Mouse (Mus musculus): ENCODE results near the gene Heg1. TPM values are rescaled to one million over a fixed set of nuclear protein-coding genes. Genes with fewer than 3 reads are reported as not detected.

Gene Heg1
- 13.8 and 16.1 TPM in 2 replicates for polyA plus RNA-seq (2015; fragmentation: Nextera tagmentation; extraction: Ambion mirVana)

DNA sequence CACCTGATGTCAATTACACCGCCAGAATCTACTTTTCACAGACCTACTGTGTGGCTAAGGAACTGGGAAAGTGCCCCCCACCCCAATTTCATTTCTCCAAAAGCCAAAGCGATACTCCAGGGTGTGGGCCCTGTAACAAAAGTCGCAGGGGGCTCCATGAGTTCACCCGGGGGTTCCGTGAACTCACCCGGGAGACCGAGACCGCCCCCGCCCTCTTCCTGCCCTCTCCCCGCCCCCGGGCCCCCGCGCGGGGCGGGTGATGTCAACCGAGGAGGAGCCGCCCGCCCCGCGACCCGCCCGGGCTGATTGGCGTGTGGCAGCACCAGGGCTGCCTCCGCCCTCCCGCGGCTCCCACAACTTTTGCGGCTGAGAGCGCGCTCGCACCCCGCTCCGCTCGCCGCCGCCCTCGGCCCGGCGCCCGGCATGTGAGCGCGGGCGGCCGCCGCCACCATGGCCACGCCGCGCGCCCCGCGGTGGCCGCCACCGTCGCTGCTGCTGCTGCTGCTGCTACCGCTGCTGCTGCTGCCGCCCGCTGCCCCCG is at the start of gene Heg1:
TSS of gene Heg1 (plus strand) at position 209 of the 541 bp plus-strand sequence.
- Histone ChIP-seq H3K9me3 (replicated peaks; ENCODE audit: control insufficient read depth, low read length) (no peaks in the 10 kb centered on the region), H3K27me3 (ENCODE audit: control insufficient read depth, insufficient read depth, low read length) (no peaks in the 10 kb centered on the region), H3K9ac (ENCODE audit: low read length) (peak within 1 kb of the TSS; percentile 84), H3K36me3 (ENCODE audit: control insufficient read depth, insufficient read depth, low read length) (no peaks in the 10 kb centered on the region), H3K4me3 (replicated peaks; ENCODE audit: low read length) (peak within 1 kb of the TSS; percentile 68), H3K27ac (ENCODE audit: low read length) (peak within 1 kb of the TSS; percentile 76), H3K4me1 (ENCODE audit: control insufficient read depth, insufficient read depth, low read length) (peaks cover 32% of the 10 kb centered on the region), H3K4me2 (ENCODE audit: low read depth, low read length) (peak within 1 kb of the TSS; percentile 90)
- under 1% methylated on average over 49 of the region's 57 CpGs for WGBS
- ATAC-seq (ENCODE audit: insufficient read depth, low FRiP score) = peak; percentile 83

DNA sequence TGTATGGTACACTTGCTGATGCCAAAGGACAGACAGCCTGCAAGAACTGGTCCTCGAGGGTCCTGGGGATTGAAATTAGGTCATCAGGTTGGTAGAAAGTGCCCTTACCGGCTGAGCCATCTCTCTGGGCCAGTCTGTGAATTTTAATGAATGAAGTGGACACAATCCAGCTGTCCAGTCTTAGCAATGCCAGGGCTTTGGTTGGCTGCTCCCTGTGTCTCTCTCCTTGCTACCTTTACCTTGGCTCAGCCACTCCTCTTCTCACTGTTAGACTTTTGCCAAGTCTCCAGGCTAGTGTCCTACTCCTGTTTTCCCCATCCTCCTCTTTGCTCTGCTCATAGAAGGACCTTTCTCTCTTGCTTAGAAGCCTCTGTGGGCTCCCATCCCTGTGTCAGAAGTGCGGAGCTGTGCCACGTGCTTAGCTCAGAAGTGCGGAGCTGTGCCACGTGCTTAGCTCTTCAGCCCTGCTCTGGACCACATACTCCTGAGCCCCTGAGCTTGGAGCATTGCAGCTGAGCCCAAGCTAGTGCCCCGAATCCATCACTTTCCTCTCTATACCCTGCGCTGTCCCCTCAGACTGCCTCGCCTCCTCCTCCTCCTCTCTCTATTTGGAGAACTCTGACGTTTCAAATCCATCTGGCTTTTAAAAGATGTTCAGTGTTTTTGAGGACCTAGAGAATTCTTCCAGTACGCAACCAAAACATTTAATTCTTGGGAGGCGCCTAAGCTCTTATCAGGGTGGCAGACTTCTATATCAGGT is 48.2 kb upstream of the Heg1 start:
- Histone ChIP-seq H3K4me3 (replicated peaks; ENCODE audit: low read length) (no peak overlapping the region), H3K9ac (ENCODE audit: low read length) (no peak overlapping the region), H3K9me3 (replicated peaks; ENCODE audit: control insufficient read depth, low read length) (no peaks in the 10 kb centered on the region), H3K27me3 (ENCODE audit: control insufficient read depth, insufficient read depth, low read length) (no peaks in the 10 kb centered on the region), H3K27ac (ENCODE audit: low read length) (no peak overlapping the region), H3K4me1 (ENCODE audit: control insufficient read depth, insufficient read depth, low read length) (no peaks in the 10 kb centered on the region), H3K4me2 (ENCODE audit: low read depth, low read length) (no peak overlapping the region), H3K36me3 (ENCODE audit: control insufficient read depth, insufficient read depth, low read length) (no peaks in the 10 kb centered on the region)
- ATAC-seq (ENCODE audit: insufficient read depth, low FRiP score) = no peak
- WGBS = 65% methylated on average over 12 of the region's 12 CpGs

DNA sequence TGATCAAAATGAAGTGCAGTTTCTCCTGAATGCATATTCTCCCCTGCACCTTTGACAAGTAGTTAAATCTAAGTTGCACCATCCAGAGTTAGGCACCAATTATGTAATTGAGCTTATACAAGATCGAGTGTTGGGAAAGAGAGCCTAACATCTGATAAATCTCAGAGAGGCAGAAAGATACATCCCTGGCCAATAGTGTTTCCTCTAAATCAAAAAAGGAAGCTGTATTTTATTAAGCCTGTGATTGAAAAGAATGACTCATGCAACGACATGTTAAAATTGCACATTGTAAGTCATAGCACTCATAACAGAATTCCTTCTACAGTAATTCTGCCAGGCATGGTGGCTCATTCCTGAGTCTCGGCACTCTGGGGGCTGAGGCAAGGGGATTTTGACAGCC is 42.4 kb upstream of the Heg1 start:
- Histone ChIP-seq H3K4me2 (ENCODE audit: low read depth, low read length) (no peak overlapping the region), H3K4me1 (ENCODE audit: control insufficient read depth, insufficient read depth, low read length) (peaks cover 5% of the 10 kb centered on the region; the same call in 1 of the 2 replicates), H3K9ac (ENCODE audit: low read length) (no peak overlapping the region), H3K27me3 (ENCODE audit: control insufficient read depth, insufficient read depth, low read length) (no peaks in the 10 kb centered on the region), H3K36me3 (ENCODE audit: control insufficient read depth, insufficient read depth, low read length) (no peaks in the 10 kb centered on the region), H3K9me3 (replicated peaks; ENCODE audit: control insufficient read depth, low read length) (no peaks in the 10 kb centered on the region), H3K4me3 (replicated peaks; ENCODE audit: low read length) (no peak overlapping the region), H3K27ac (ENCODE audit: low read length) (peak overlapping the region; percentile 46; the same call in 1 of the 2 replicates)
- no peak for ATAC-seq (ENCODE audit: insufficient read depth, low FRiP score)
- WGBS = 36% methylated on average over 3 of the region's 3 CpGs

DNA sequence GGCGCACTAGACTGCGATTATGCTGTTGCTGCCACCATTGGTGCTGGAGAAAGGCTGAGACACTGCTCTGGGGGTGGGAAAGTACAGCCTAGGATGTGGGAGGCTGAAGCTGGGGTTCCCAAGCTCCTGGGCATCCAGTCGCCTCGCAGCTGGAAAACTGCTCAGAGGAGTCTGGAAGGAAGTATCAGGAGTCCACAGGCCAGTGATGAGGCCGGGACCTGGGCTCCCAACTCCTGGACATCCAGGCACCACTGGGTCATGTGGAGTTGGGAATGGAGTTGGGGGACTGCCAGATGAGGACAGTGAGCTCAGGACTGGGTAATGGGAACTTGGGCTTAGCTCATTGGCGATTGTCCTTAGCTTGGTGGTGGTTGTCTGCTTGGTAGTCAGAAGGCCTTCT is 31.1 kb upstream of the Heg1 start:
- Histone ChIP-seq H3K9ac (ENCODE audit: low read length) (no peak overlapping the region), H3K36me3 (ENCODE audit: control insufficient read depth, insufficient read depth, low read length) (no peaks in the 10 kb centered on the region), H3K27ac (ENCODE audit: low read length) (no peak overlapping the region), H3K4me3 (replicated peaks; ENCODE audit: low read length) (no peak overlapping the region), H3K27me3 (ENCODE audit: control insufficient read depth, insufficient read depth, low read length) (no peaks in the 10 kb centered on the region), H3K4me2 (ENCODE audit: low read depth, low read length) (no peak overlapping the region), H3K9me3 (replicated peaks; ENCODE audit: control insufficient read depth, low read length) (peaks cover 4% of the 10 kb centered on the region; the same call in 1 of the 2 replicates), H3K4me1 (ENCODE audit: control insufficient read depth, insufficient read depth, low read length) (no peaks in the 10 kb centered on the region)
- WGBS = 93% methylated on average over 6 of the region's 6 CpGs
- ATAC-seq (ENCODE audit: insufficient read depth, low FRiP score) = no peak

DNA sequence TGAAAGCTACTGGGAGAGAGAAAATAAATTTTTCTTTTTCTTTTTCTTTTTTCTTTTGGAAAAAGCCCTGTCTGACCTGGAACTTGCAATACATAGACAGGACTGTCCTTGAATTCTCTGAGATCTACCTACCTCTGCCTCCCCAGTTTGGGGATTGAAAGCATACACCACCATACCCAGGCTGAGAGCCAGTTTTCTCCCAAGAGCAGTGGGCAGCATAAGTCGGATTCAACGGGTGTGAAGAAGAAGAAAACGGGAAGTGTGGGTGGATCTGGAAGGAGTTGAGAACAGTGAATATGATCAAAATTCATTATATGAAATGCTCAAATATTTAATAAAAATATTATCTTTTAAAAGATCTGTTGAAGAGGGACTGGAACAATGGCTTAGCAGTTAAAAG is 28.7 kb upstream of the Heg1 start:
- Histone ChIP-seq H3K36me3 (ENCODE audit: control insufficient read depth, insufficient read depth, low read length) (no peaks in the 10 kb centered on the region), H3K4me2 (ENCODE audit: low read depth, low read length) (no peak overlapping the region), H3K4me3 (replicated peaks; ENCODE audit: low read length) (no peak overlapping the region), H3K9me3 (replicated peaks; ENCODE audit: control insufficient read depth, low read length) (peaks cover 3% of the 10 kb centered on the region; the same call in 1 of the 2 replicates), H3K9ac (ENCODE audit: low read length) (no peak overlapping the region), H3K27ac (ENCODE audit: low read length) (no peak overlapping the region), H3K27me3 (ENCODE audit: control insufficient read depth, insufficient read depth, low read length) (no peaks in the 10 kb centered on the region), H3K4me1 (ENCODE audit: control insufficient read depth, insufficient read depth, low read length) (no peaks in the 10 kb centered on the region)
- 92% methylated on average over 3 of the region's 3 CpGs for WGBS
- no peak for ATAC-seq (ENCODE audit: insufficient read depth, low FRiP score)

DNA sequence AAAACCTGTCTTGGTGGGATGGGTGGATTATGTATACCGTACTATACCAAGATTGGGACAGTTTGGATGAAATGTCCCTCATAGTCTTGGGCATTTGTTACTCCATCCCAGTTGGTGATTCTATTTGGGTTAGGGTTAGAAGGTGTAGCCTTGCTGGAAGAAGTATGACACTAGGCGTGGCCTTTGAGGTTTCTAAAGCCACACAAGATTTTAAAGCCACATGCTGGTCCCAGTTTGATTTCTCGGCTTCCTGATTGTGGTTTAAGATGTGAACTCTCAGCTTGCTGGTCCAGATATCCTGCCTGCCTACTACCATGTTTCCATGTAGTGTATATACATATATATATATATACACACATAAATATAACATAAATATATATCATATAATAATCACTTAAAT is 27.0 kb upstream of the Heg1 start:
- H3K27ac ChIP-seq (ENCODE audit: low read length) = no peak overlapping the region
- H3K36me3 ChIP-seq (ENCODE audit: control insufficient read depth, insufficient read depth, low read length) = no peaks in the 10 kb centered on the region
- ATAC-seq (ENCODE audit: insufficient read depth, low FRiP score) = no peak
- no peak overlapping the region for H3K4me2 ChIP-seq (ENCODE audit: low read depth, low read length)
- no peak overlapping the region for H3K4me3 ChIP-seq (replicated peaks; ENCODE audit: low read length)
- H3K9me3 ChIP-seq (replicated peaks; ENCODE audit: control insufficient read depth, low read length) = no peaks in the 10 kb centered on the region
- WGBS = 80% methylated on average over 3 of the region's 3 CpGs
- H3K4me1 ChIP-seq (ENCODE audit: control insufficient read depth, insufficient read depth, low read length) = no peaks in the 10 kb centered on the region
- no peaks in the 10 kb centered on the region for H3K27me3 ChIP-seq (ENCODE audit: control insufficient read depth, insufficient read depth, low read length)
- H3K9ac ChIP-seq (ENCODE audit: low read length) = no peak overlapping the region

DNA sequence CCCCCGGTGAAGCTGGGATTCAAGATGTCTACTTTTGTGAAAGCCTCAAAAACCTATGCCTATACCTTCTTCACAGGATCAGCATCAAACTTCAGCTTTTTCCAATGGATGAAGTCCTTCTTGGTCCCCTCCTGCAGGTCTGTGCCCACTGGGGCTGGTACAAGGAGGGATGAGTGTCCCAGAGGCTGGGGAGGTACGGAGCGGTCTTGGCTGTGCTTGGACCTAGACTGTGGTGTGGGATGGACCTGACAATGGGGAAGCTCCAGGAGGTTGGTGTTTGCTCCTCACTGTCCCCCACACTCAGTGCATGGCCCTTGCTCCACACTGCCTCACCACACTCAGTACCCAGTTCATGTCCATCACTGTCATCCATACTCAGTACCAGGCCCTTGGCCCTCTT is 26.0 kb upstream of the Heg1 start:
- WGBS = 99% methylated on average over 3 of the region's 3 CpGs
- H3K36me3 ChIP-seq (ENCODE audit: control insufficient read depth, insufficient read depth, low read length) = no peaks in the 10 kb centered on the region

DNA sequence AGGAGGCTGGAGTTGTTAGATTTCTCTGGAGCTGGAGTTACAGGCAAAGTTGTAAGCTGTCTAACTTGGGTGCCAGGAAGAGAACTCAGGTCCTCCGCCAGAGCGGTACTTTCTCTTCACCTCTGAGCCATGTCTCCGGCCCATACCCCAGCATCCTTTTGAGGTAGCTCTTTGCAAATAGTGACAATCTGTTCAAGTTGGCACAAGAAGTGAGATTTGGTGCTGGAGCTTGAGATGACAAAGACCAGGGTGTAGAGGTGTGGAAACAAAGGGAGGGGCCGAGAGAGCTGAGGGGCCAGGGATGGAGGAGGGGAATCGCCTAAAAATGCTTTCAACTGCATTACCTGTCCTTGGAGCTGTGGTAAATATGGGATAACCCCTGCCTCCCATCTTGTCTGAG is 24.6 kb upstream of the Heg1 start:
- no peaks in the 10 kb centered on the region for H3K9me3 ChIP-seq (replicated peaks; ENCODE audit: control insufficient read depth, low read length)
- no peaks in the 10 kb centered on the region for H3K27me3 ChIP-seq (ENCODE audit: control insufficient read depth, insufficient read depth, low read length)
- H3K9ac ChIP-seq (ENCODE audit: low read length) = no peak overlapping the region
- ATAC-seq (ENCODE audit: insufficient read depth, low FRiP score) = no peak
- no peaks in the 10 kb centered on the region for H3K4me1 ChIP-seq (ENCODE audit: control insufficient read depth, insufficient read depth, low read length)
- no peak overlapping the region for H3K4me2 ChIP-seq (ENCODE audit: low read depth, low read length)
- H3K36me3 ChIP-seq (ENCODE audit: control insufficient read depth, insufficient read depth, low read length) = no peaks in the 10 kb centered on the region
- 76% methylated on average over 5 of the region's 5 CpGs for WGBS
- no peak overlapping the region for H3K4me3 ChIP-seq (replicated peaks; ENCODE audit: low read length)
- H3K27ac ChIP-seq (ENCODE audit: low read length) = no peak overlapping the region

More for the DNA sequence above, 26.0 kb upstream of the Heg1 start:
- Histone ChIP-seq H3K9me3 (replicated peaks; ENCODE audit: control insufficient read depth, low read length) (no peaks in the 10 kb centered on the region), H3K4me2 (ENCODE audit: low read depth, low read length) (no peak overlapping the region), H3K27ac (ENCODE audit: low read length) (no peak overlapping the region), H3K4me1 (ENCODE audit: control insufficient read depth, insufficient read depth, low read length) (no peaks in the 10 kb centered on the region), H3K27me3 (ENCODE audit: control insufficient read depth, insufficient read depth, low read length) (no peaks in the 10 kb centered on the region), H3K9ac (ENCODE audit: low read length) (no peak overlapping the region), H3K4me3 (replicated peaks; ENCODE audit: low read length) (no peak overlapping the region)
- no peak for ATAC-seq (ENCODE audit: insufficient read depth, low FRiP score)

DNA sequence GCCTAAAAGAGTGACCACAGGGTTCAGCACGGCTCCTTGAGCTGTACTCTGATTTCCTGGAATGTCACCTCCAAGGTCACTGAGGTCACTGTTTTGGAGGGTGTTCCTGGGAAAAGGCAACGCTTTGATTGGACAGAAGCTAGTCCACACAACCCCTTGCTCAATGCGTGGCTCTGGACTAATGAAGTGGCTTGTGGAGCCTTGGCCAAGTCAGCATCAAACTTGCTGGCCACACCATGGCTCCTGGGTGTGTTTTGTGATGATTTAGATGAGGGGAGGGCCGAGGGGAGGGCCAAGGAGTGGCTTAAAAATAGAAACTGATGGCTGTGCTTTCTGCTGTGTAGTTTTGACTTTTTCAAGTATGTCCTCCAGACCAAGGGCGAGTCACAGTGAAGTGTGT is 24.0 kb upstream of the Heg1 start:
- H3K4me2 ChIP-seq (ENCODE audit: low read depth, low read length) = no peak overlapping the region
- H3K9me3 ChIP-seq (replicated peaks; ENCODE audit: control insufficient read depth, low read length) = no peaks in the 10 kb centered on the region
- H3K9ac ChIP-seq (ENCODE audit: low read length) = no peak overlapping the region
- no peak overlapping the region for H3K4me3 ChIP-seq (replicated peaks; ENCODE audit: low read length)
- no peak overlapping the region for H3K27ac ChIP-seq (ENCODE audit: low read length)
- H3K27me3 ChIP-seq (ENCODE audit: control insufficient read depth, insufficient read depth, low read length) = no peaks in the 10 kb centered on the region
- H3K4me1 ChIP-seq (ENCODE audit: control insufficient read depth, insufficient read depth, low read length) = no peaks in the 10 kb centered on the region
- H3K36me3 ChIP-seq (ENCODE audit: control insufficient read depth, insufficient read depth, low read length) = no peaks in the 10 kb centered on the region
- 58% methylated on average over 5 of the region's 5 CpGs for WGBS
- ATAC-seq (ENCODE audit: insufficient read depth, low FRiP score) = no peak

All from stomach, embryonic 16.5 days (tissue).